Mouse (Mus musculus) splenic B cell, adult 2 months (primary cell): ENCODE data around the gene Pcif1.
"Not testable (repeated sequence)": the region's sequence is repeated elsewhere in the genome, so short reads cannot be mapped to it uniquely, and the experiment has no call there.

ENCODE experiments used
- DNase-seq: peaks from one replicate; pipeline ENCODE4 v3.0.0-alpha.2; 2011; ENCODE audit warnings: low read depth, low spot score
- H3K27me3 ChIP-seq: 2 replicates; pipeline ENCODE4 v1.6.1; 2012; ENCODE audit warnings: mild to moderate bottlenecking, low read length, moderate library complexity, mixed read lengths; ENCODE audit not compliant: control insufficient read depth, poor library complexity, insufficient read depth, severe bottlenecking
- H3K36me3 ChIP-seq: 2 replicates; pipeline ENCODE4 v1.6.1; 2012; ENCODE audit warnings: mild to moderate bottlenecking, low read length, moderate library complexity, mixed read lengths; ENCODE audit not compliant: control insufficient read depth, poor library complexity, insufficient read depth, severe bottlenecking

Gene Pcif1

GRCm38 (mm10) chr2:164879228-164879567 is at the start of gene Pcif1:
Gene Pcif1, plus strand, starts transcription at chr2:164879304.
- peak; percentile 95 for DNase-seq
- peaks cover 3% of the 10 kb centered on the region; the same call in 1 of the 2 replicates for H3K36me3 ChIP-seq
- H3K27me3 ChIP-seq: no peaks in the 10 kb centered on the region

- peak; percentile 75 for DNase-seq
- peaks cover 1% of the 10 kb centered on the region; the same call in 1 of the 2 replicates for H3K36me3 ChIP-seq
- no peaks in the 10 kb centered on the region for H3K27me3 ChIP-seq
Observed at GRCm38 (mm10) chr2:164831029-164831428, 48.1 kb upstream of the Pcif1 start.

- DNase-seq: no peak
- Histone ChIP-seq H3K27me3 (no peaks in the 10 kb centered on the region), H3K36me3 (peaks cover 5% of the 10 kb centered on the region)
Observed at GRCm38 (mm10) chr2:164832032-164832747, 46.9 kb upstream of the Pcif1 start.

- H3K27me3 ChIP-seq: no peaks in the 10 kb centered on the region
- H3K36me3 ChIP-seq: peaks cover 5% of the 10 kb centered on the region
- peak; percentile 88 for DNase-seq
Observed at GRCm38 (mm10) chr2:164832748-164833301, 46.3 kb upstream of the Pcif1 start, which contains the start of gene Ctsa. Gene Ctsa, plus strand, starts transcription at chr2:164832873.

- H3K27me3 ChIP-seq: no peaks in the 10 kb centered on the region
- peak; percentile 94 for DNase-seq
- peaks cover 11% of the 10 kb centered on the region for H3K36me3 ChIP-seq
Observed at GRCm38 (mm10) chr2:164833314-164833959, 45.7 kb upstream of the Pcif1 start, which contains the start of gene Neurl2. Gene Neurl2, minus strand, starts transcription at chr2:164833456.

- peak; percentile 31 for DNase-seq
- Histone ChIP-seq H3K36me3 (peaks cover 15% of the 10 kb centered on the region), H3K27me3 (no peaks in the 10 kb centered on the region)
Observed at GRCm38 (mm10) chr2:164834531-164834930, 44.6 kb upstream of the Pcif1 start.

- Histone ChIP-seq H3K27me3 (no peaks in the 10 kb centered on the region), H3K36me3 (peaks cover 18% of the 10 kb centered on the region)
- no peak for DNase-seq
Observed at GRCm38 (mm10) chr2:164835164-164835563, 43.9 kb upstream of the Pcif1 start.

- H3K27me3 ChIP-seq: no peaks in the 10 kb centered on the region
- no peaks in the 10 kb centered on the region; the same call in 1 of the 2 replicates for H3K36me3 ChIP-seq
- peak; percentile 62 for DNase-seq
Observed at GRCm38 (mm10) chr2:164845782-164846181, 33.3 kb upstream of the Pcif1 start.

GRCm38 (mm10) chr2:164850061-164850460 is 29.0 kb upstream of the Pcif1 start:
- peak; percentile 54 for DNase-seq
- H3K27me3 ChIP-seq: no peaks in the 10 kb centered on the region
- no peaks in the 10 kb centered on the region for H3K36me3 ChIP-seq

- H3K27me3 ChIP-seq, DNase-seq, H3K36me3 ChIP-seq: not testable (repeated sequence)
Observed at GRCm38 (mm10) chr2:164855572-164855971, 23.5 kb upstream of the Pcif1 start.

GRCm38 (mm10) chr2:164856309-164857100 is 22.6 kb upstream of the Pcif1 start:
- no peak for DNase-seq
- Histone ChIP-seq H3K27me3 (no peaks in the 10 kb centered on the region), H3K36me3 (no peaks in the 10 kb centered on the region)

- Histone ChIP-seq H3K36me3 (no peaks in the 10 kb centered on the region), H3K27me3 (no peaks in the 10 kb centered on the region)
- peak; percentile 56 for DNase-seq
Observed at GRCm38 (mm10) chr2:164857101-164857821, 21.8 kb upstream of the Pcif1 start, which contains the start of gene Pltp. Gene Pltp, minus strand, starts transcription at chr2:164857711.

- no peaks in the 10 kb centered on the region for H3K36me3 ChIP-seq
- H3K27me3 ChIP-seq: no peaks in the 10 kb centered on the region
- peak; percentile 34 for DNase-seq
Observed at GRCm38 (mm10) chr2:164857842-164858553, 21.1 kb upstream of the Pcif1 start.
